Mouse (Mus musculus): ENCODE data around the gene Dbn1. TPM values are rescaled to one million over a fixed set of nuclear protein-coding genes. Genes with fewer than 3 reads are reported as not detected.

The Dbn1 gene
- polyA plus RNA-seq (2015; fragmentation: Nextera tagmentation; extraction: Ambion mirVana) = 639 and 641 TPM in 2 replicates

GRCm38 (mm10) chr13:55487578-55488498 lies at the start of gene Dbn1:
Gene Dbn1 (minus strand): TSS chr13:55488111.
- Histone ChIP-seq H3K4me1 (peaks cover 42% of the 10 kb centered on the region), H3K9ac (peak within 1 kb of the TSS; percentile 100), H3K4me2 (peak within 1 kb of the TSS; percentile 98), H3K27me3 (no peaks in the 10 kb centered on the region), H3K4me3 (peak within 1 kb of the TSS; percentile 99), H3K27ac (peak within 1 kb of the TSS; percentile 99), H3K9me3 (replicated peaks) (no peaks in the 10 kb centered on the region), H3K36me3 (ENCODE audit: poor library complexity, severe bottlenecking) (peaks cover 10% of the 10 kb centered on the region)
- ATAC-seq = peak; percentile 75
- WGBS = under 1% methylated on average over 37 of the region's 83 CpGs

GRCm38 (mm10) chr13:55536194-55537175 lies 48.6 kb upstream of the Dbn1 start, which contains the start of gene Ddx41:
Gene Ddx41 (minus strand): TSS chr13:55536658.
- WGBS = under 1% methylated on average over 70 of the region's 70 CpGs
- Histone ChIP-seq H3K9me3 (replicated peaks) (no peaks in the 10 kb centered on the region), H3K27me3 (no peaks in the 10 kb centered on the region), H3K4me2 (peak within 1 kb of the TSS; percentile 99), H3K4me1 (peaks cover 13% of the 10 kb centered on the region), H3K9ac (peak within 1 kb of the TSS; percentile 89), H3K36me3 (ENCODE audit: poor library complexity, severe bottlenecking) (peaks cover 79% of the 10 kb centered on the region), H3K27ac (peak within 1 kb of the TSS; percentile 71), H3K4me3 (peak within 1 kb of the TSS; percentile 84)
- peak; percentile 98 for ATAC-seq

GRCm38 (mm10) chr13:55535796-55536193 lies 47.9 kb upstream of the Dbn1 start:
- WGBS = 17% methylated on average over 17 of the region's 17 CpGs
- Histone ChIP-seq H3K27ac (peak overlapping the region; percentile 71), H3K4me3 (peak overlapping the region; percentile 84), H3K27me3 (no peaks in the 10 kb centered on the region), H3K9me3 (replicated peaks) (no peaks in the 10 kb centered on the region), H3K4me1 (peaks cover 13% of the 10 kb centered on the region), H3K4me2 (peak overlapping the region; percentile 99), H3K36me3 (ENCODE audit: poor library complexity, severe bottlenecking) (peaks cover 79% of the 10 kb centered on the region), H3K9ac (peak overlapping the region; percentile 89)
- ATAC-seq = peak; percentile 7; the same call in 1 of the 2 replicates

- no peaks in the 10 kb centered on the region for H3K27me3 ChIP-seq
- ATAC-seq = no peak
- no peaks in the 10 kb centered on the region for H3K9me3 ChIP-seq (replicated peaks)
- peaks cover 79% of the 10 kb centered on the region for H3K36me3 ChIP-seq (ENCODE audit: poor library complexity, severe bottlenecking)
- H3K4me1 ChIP-seq = peaks cover 13% of the 10 kb centered on the region
- peak overlapping the region; percentile 99 for H3K4me2 ChIP-seq
- 92% methylated on average over 15 of the region's 15 CpGs for WGBS
- peak overlapping the region; percentile 84 for H3K4me3 ChIP-seq
- no peak overlapping the region for H3K27ac ChIP-seq
- peak overlapping the region; percentile 89; the same call in 1 of the 2 replicates for H3K9ac ChIP-seq
These were observed 47.3 kb upstream of the Dbn1 start for GRCm38 (mm10) chr13:55535191-55535590.

- peaks cover 64% of the 10 kb centered on the region for H3K36me3 ChIP-seq (ENCODE audit: poor library complexity, severe bottlenecking)
These were observed 41.4 kb upstream of the Dbn1 start, which contains the start of gene Dok3 for GRCm38 (mm10) chr13:55529198-55529915. Gene Dok3 (minus strand): TSS chr13:55529296.

GRCm38 (mm10) chr13:55527834-55528772 lies 40.2 kb upstream of the Dbn1 start:
- Histone ChIP-seq H3K4me1 (no peaks in the 10 kb centered on the region), H3K27ac (no peak overlapping the region), H3K27me3 (no peaks in the 10 kb centered on the region), H3K4me3 (no peak overlapping the region), H3K36me3 (ENCODE audit: poor library complexity, severe bottlenecking) (peaks cover 52% of the 10 kb centered on the region), H3K4me2 (no peak overlapping the region), H3K9me3 (replicated peaks) (no peaks in the 10 kb centered on the region), H3K9ac (no peak overlapping the region)
- ATAC-seq = no peak
- WGBS = 82% methylated on average over 18 of the region's 18 CpGs

More at GRCm38 (mm10) chr13:55529198-55529915, 41.4 kb upstream of the Dbn1 start, which contains the start of gene Dok3:
- H3K4me3 ChIP-seq = no peak within 1 kb of the TSS
- no peaks in the 10 kb centered on the region for H3K4me1 ChIP-seq
- H3K9me3 ChIP-seq (replicated peaks) = no peaks in the 10 kb centered on the region
- no peak for ATAC-seq
- 87% methylated on average over 8 of the region's 8 CpGs for WGBS
- no peak within 1 kb of the TSS for H3K27ac ChIP-seq
- no peaks in the 10 kb centered on the region for H3K27me3 ChIP-seq
- no peak within 1 kb of the TSS for H3K4me2 ChIP-seq
- no peak within 1 kb of the TSS; the same call in 1 of the 2 replicates for H3K9ac ChIP-seq

GRCm38 (mm10) chr13:55527212-55527611 lies 39.3 kb upstream of the Dbn1 start:
- no peaks in the 10 kb centered on the region for H3K27me3 ChIP-seq
- no peak overlapping the region; the same call in 1 of the 2 replicates for H3K27ac ChIP-seq
- no peaks in the 10 kb centered on the region for H3K4me1 ChIP-seq
- H3K9ac ChIP-seq = no peak overlapping the region
- peaks cover 43% of the 10 kb centered on the region for H3K36me3 ChIP-seq (ENCODE audit: poor library complexity, severe bottlenecking)
- H3K4me2 ChIP-seq = no peak overlapping the region
- no peak for ATAC-seq
- no peak overlapping the region for H3K4me3 ChIP-seq
- H3K9me3 ChIP-seq (replicated peaks) = no peaks in the 10 kb centered on the region
- WGBS = 90% methylated on average over 16 of the region's 16 CpGs

DNA sequence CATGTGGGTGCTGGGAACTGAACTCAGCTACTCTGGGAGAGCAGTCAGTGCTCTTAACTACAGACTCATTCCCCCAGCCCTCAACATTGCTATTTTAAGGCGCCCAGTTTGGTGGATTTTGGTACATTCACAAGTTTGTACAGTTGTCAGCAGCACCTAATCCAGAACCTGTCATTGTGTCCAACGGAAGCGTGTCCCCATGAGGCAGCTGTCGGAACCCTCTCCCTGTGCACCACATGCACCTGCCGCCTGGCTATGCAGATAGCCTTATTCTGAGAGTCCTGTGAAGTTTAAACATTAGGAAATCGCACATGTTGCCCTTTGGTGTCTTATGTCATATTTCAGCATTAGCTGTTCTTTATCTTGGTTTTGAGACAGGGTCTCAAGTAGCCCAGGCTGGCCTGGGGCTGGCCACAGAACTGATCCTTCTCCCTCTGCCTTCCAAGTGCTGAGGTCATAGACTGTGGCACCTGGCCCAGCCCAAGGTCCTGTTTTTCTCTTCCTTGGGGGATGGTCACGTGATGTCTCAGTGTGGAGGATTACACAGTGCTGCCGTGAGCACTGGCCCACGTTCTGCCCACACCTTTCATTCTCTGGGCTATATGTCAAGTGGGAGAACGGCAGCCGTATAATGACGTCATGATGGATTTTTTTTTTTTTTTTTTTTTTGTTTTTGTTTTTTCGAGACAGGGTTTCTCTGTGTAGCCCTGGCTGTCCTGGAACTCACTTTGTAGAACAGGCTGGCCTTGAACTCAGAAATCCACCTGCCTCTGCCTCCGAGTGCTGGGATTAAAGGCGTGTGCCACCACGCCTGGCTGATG lies 38.0 kb upstream of the Dbn1 start:
- H3K9me3 ChIP-seq (replicated peaks) = no peaks in the 10 kb centered on the region
- no peaks in the 10 kb centered on the region for H3K4me1 ChIP-seq
- no peak for ATAC-seq
- no peaks in the 10 kb centered on the region for H3K27me3 ChIP-seq
- H3K36me3 ChIP-seq (ENCODE audit: poor library complexity, severe bottlenecking) = peaks cover 30% of the 10 kb centered on the region
- H3K4me3 ChIP-seq = no peak overlapping the region
- H3K27ac ChIP-seq = no peak overlapping the region
- no peak overlapping the region for H3K9ac ChIP-seq
- WGBS = 79% methylated on average over 16 of the region's 16 CpGs
- no peak overlapping the region for H3K4me2 ChIP-seq

DNA sequence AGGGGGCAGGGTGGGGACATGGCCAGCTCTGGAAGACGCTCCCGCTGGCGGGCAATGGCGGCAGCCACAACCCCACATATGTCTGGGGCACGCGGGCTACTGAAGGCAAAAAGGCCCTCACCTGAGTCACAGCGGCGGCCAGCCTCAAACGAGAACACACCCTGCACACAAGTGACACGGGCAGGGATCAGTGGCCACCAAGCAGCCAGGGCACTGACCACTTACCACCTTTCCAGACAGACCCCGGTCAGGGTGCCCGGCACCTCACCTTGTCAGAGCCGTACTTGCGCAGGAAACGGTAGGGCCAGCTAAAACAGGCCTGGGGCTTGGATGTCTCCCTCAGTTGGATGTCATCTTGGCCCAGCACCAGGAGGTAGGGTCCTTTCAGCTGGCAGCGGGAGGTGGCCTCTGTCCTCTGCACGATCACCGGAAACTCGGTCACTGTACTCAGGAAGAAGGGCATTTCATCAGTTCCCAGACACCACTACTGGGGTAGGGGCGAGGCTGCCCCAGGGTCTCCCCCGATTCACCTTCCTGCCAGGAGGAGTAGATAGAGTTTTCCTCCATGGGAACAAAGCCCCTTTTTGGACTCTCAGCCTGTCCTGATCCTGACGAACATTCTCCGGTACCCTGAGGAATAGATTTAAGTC lies 36.2 kb upstream of the Dbn1 start:
- no peak for ATAC-seq
- H3K4me2 ChIP-seq = no peak overlapping the region
- no peaks in the 10 kb centered on the region for H3K27me3 ChIP-seq
- H3K9ac ChIP-seq = no peak overlapping the region
- H3K9me3 ChIP-seq (replicated peaks) = no peaks in the 10 kb centered on the region
- H3K4me1 ChIP-seq = no peaks in the 10 kb centered on the region
- H3K36me3 ChIP-seq (ENCODE audit: poor library complexity, severe bottlenecking) = peaks cover 11% of the 10 kb centered on the region
- no peak overlapping the region for H3K27ac ChIP-seq
- no peak overlapping the region for H3K4me3 ChIP-seq
- WGBS = 93% methylated on average over 23 of the region's 23 CpGs
